Mouse (Mus musculus): ENCODE data around the gene Olfr1095.

Olfr1095 gene

GRCm38 (mm10) chr2:86851596-86851995 lies at the start of gene Olfr1095:
Olfr1095 (minus strand) TSS chr2:86851696.
- no peak for DNase-seq (ENCODE audit: low spot score)

- no peak for DNase-seq (ENCODE audit: low spot score)
These were observed 40.6 kb upstream of the Olfr1095 start, which contains the start of gene Olfr1097 for GRCm38 (mm10) chr2:86892116-86892515. Olfr1097 (minus strand) TSS chr2:86892216.

- DNase-seq (ENCODE audit: low spot score), result no peak
These were observed 23.2 kb upstream of the Olfr1095 start, which contains the start of gene Gm13723 for GRCm38 (mm10) chr2:86874702-86875101. Gm13723 (minus strand) TSS chr2:86874802.

GRCm38 (mm10) chr2:86824363-86824762 lies 27.1 kb downstream of the Olfr1095 start, which contains the start of gene Olfr1094:
Olfr1094 (plus strand) TSS chr2:86824663.
- DNase-seq (ENCODE audit: low spot score), result no peak

- DNase-seq (ENCODE audit: low spot score), result no peak
These were observed 41.6 kb downstream of the Olfr1095 start, which contains the start of gene Olfr141 for GRCm38 (mm10) chr2:86809918-86810317. Olfr141 (minus strand) TSS chr2:86810018.
